Mouse (Mus musculus) stomach, embryonic 15.5 days (tissue): Measurements from ENCODE around the gene Irf2bp2. TPM values are rescaled to one million over a fixed set of nuclear protein-coding genes. Genes with fewer than 3 reads are reported as not detected.

Experiments used
- ATAC-seq: fragments of 200-750 bp; cut with Nextera tagmentation; 2 replicates; pipeline ENCODE4 v1.8.0; 2017; ENCODE audit warnings: low read depth, moderate number of reproducible peaks, moderate TSS enrichment; ENCODE audit not compliant: insufficient read depth, low FRiP score
- H3K27ac ChIP-seq: fragments of 300-500 bp; sonication (generic); 2 replicates; pipeline ENCODE4 v1.5.1; 2015; ENCODE audit warnings: mild to moderate bottlenecking, inconsistent platforms
- H3K27me3 ChIP-seq: fragments of 300-500 bp; sonication (generic); replicated peaks from 2 replicates; pipeline ENCODE4 v1.6.1; 2015; ENCODE audit warnings: inconsistent platforms
- H3K36me3 ChIP-seq: fragments of 300-500 bp; sonication (generic); 2 replicates; pipeline ENCODE4 v1.6.1; 2015; ENCODE audit warnings: inconsistent platforms
- H3K4me1 ChIP-seq: fragments of 300-500 bp; sonication (generic); 2 replicates; pipeline ENCODE4 v1.6.1; 2015; ENCODE audit warnings: inconsistent platforms
- H3K4me2 ChIP-seq: fragments of 300-500 bp; sonication (generic); 2 replicates; pipeline ENCODE4 v1.6.1; 2015; ENCODE audit warnings: mild to moderate bottlenecking, inconsistent platforms
- H3K4me3 ChIP-seq: fragments of 300-500 bp; sonication (generic); replicated peaks from 2 replicates; pipeline ENCODE4 v1.5.1; 2015; ENCODE audit warnings: inconsistent platforms
- H3K9ac ChIP-seq: fragments of 300-500 bp; sonication (generic); 2 replicates; pipeline ENCODE4 v1.6.1; 2015; ENCODE audit warnings: inconsistent platforms
- H3K9me3 ChIP-seq: fragments of 300-500 bp; sonication (generic); 2 replicates; pipeline ENCODE4 v1.6.1; 2016; ENCODE audit warnings: inconsistent platforms
- WGBS: fragments of 180-500 bp; shearing (Covaris S2); methylation state at CpG from one replicate; pipeline ENCODE4 v1.1.7; 2015; 5-methylcytosine and 5-hydroxymethylcytosine counted together
- polyA plus RNA-seq: library from polyadenylated mRNA; unstranded; fragments of >200 nt; fragmentation: Nextera tagmentation; extraction: Ambion mirVana; gene quantifications from 2 replicates; pipeline ENCODE4 v1.2.1, GENCODE M21; 2015

Irf2bp2 gene
- polyA plus RNA-seq, 1 experiment from 2014 or later = 13.4 TPM

DNA sequence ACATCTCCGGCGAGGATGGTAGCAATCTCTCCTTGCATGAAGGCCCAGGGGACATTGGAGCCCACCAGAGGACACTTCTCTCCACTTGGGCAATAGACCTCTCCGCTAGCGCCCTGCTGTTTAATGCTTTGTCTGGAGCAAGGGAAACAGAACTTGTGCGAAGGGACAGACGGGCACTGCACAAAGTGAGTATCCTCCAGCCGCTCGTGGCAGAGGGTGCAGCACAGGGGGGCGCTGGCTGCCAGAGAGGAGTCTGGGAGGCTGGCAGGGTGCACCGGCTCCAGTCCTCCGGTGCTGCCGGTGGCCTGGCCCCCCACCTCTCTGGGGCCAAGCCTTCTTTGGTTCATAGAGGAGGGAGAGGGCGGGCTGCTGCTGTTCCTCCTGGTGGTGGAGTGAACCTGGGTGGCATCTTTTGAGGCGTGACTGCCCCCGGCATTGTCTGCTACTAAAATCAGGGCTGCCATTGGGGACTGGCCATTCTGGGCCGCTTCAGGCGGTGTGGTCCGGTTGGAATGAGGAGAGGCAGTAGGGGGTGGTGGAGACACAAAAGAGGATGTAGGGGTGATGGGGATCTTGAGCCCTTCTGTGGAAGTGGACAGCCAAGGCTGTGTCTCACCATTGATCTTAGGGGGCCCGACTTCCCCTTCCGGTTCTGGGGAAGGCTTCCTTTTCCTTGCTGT lies 2.5 kb downstream of the Irf2bp2 start:
- Histone ChIP-seq H3K4me2 (peak overlapping the region; percentile 90), H3K27me3 (no peaks in the 10 kb centered on the region), H3K9ac (peak overlapping the region; percentile 91), H3K36me3 (no peaks in the 10 kb centered on the region), H3K4me3 (peak overlapping the region; percentile 73), H3K4me1 (peaks cover 24% of the 10 kb centered on the region), H3K9me3 (no peaks in the 10 kb centered on the region), H3K27ac (peak overlapping the region; percentile 97)
- ATAC-seq = no peak
- WGBS = under 1% methylated on average over 20 of the region's 20 CpGs

DNA sequence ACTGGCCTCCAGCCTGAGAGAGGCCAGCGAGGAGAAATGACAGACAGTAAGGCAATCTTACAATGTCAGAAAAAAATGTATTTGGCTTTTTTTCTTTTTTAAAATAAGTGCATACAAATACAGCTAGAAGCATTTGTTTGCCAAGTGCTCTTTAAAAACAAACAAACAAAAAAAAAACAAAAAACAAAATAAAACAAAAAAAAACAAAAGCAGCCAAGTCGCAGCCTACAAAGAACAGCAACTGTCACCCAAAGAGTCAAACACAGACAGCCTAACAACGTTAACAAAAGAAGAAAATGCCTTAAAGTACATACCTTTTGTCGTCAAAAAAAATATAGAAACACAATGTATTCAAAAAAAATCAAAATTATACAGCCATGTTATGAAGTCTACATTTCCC lies 3.2 kb downstream of the Irf2bp2 start:
- no peak for ATAC-seq
- no peaks in the 10 kb centered on the region for H3K27me3 ChIP-seq
- H3K9me3 ChIP-seq = no peaks in the 10 kb centered on the region
- peak overlapping the region; percentile 73 for H3K4me3 ChIP-seq
- H3K4me1 ChIP-seq = peaks cover 21% of the 10 kb centered on the region
- peak overlapping the region; percentile 90 for H3K4me2 ChIP-seq
- H3K9ac ChIP-seq = peak overlapping the region; percentile 23
- H3K27ac ChIP-seq = peak overlapping the region; percentile 82
- no peaks in the 10 kb centered on the region for H3K36me3 ChIP-seq
- WGBS = 13% methylated on average over 4 of the region's 4 CpGs

DNA sequence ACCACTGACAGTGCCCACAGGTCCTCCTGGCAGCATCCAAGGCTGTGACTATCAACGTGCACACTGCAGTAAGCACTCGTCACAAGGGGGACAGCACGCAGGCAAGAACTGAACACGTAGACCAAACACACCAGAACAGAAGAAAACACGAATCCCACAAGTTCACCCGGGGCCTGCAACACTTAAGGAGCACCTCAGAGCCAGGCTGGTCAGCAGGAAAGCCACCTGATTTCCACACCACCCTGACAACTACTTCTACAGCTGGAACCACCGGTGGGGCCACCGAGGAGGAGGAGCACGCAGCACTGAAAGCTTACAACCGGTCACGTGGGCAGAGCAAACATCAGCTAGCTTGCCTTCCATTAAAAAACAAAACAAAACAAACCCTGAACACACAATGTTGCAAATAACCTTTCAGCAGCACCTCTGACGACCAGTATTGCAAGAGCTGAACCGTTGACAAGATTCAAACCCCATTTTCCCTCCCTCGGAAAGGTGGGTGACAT lies 3.7 kb downstream of the Irf2bp2 start:
- H3K9ac ChIP-seq = peak overlapping the region; percentile 23
- no peak for ATAC-seq
- under 1% methylated on average over 14 of the region's 14 CpGs for WGBS

DNA sequence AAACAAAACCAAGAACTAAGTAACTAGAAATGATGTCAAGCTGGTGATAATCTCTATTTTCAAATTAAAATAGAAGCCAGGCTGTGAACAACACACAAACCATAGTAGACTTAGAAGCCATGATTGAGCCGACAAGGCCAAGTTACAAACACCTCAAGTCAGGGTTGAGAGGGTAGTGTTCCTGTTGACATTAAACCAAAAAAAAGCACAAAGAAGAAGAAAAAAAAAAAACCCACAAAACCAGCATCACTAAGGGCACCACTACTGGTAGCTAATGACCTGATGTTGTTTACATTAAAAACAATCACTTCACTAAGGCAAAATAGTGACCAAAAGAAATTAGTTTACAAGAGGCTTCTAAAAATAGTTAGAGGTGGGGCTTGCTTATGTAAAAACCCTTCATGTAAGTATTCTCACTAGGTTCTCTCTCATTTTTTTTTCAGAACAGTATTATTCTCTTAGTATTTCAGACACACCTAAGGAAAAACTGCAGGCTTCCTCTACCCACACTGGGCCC lies 4.2 kb downstream of the Irf2bp2 start:
- Histone ChIP-seq H3K36me3 (no peaks in the 10 kb centered on the region), H3K9me3 (no peaks in the 10 kb centered on the region), H3K9ac (peak overlapping the region; percentile 23), H3K4me3 (peak overlapping the region; percentile 73), H3K27ac (peak overlapping the region; percentile 82), H3K4me2 (peak overlapping the region; percentile 90), H3K27me3 (no peaks in the 10 kb centered on the region), H3K4me1 (peaks cover 15% of the 10 kb centered on the region)
- WGBS = 6% methylated on average over 1 of the region's 1 CpGs
- no peak for ATAC-seq

More for the DNA sequence above, 3.7 kb downstream of the Irf2bp2 start:
- Histone ChIP-seq H3K4me3 (peak overlapping the region; percentile 73), H3K27ac (peak overlapping the region; percentile 82), H3K4me1 (peaks cover 16% of the 10 kb centered on the region), H3K36me3 (no peaks in the 10 kb centered on the region), H3K27me3 (no peaks in the 10 kb centered on the region), H3K9me3 (no peaks in the 10 kb centered on the region), H3K4me2 (peak overlapping the region; percentile 90)

DNA sequence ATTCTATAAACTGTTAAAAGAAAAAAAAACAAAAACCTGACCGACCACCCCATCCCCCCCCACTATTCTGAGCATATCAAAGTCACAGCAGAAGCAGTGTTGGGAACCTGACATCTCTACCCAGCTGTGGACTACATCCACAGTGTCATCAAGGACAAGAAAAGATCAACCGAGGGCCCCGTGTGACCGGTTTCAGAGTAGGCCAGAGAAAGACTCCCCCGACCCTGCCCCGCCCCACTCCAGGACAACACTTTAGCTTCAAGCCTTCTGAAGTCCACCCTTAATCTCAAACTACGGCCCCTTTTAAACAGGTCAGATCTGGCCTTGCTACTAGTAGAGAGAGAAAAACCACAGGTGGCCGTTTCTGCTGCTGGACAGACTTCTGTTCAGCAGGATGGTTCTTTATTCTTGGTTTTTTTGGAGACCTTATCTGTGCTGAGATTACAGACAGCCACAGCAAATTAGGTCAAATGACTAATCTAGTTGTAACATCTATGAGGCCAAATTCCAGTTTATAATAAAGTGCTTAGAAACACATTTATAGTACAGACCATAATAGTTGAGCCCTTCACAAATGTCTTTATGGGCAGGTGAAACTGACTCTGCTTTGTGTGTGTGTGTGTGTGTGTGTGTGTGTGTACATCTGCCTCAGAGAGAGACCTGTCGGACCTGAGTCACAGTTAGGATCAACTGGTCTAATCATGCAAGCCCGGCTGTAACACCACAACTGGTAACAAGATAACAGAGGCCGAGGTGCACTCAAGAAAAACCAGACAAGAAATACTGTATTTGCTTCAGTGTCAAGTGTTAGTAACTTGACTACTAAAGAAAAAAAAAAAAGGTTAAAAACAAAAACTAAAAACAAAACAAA lies 4.9 kb downstream of the Irf2bp2 start:
- H3K9me3 ChIP-seq = no peaks in the 10 kb centered on the region
- peak overlapping the region; percentile 90 for H3K4me2 ChIP-seq
- peak overlapping the region; percentile 82 for H3K27ac ChIP-seq
- H3K4me1 ChIP-seq = peaks cover 22% of the 10 kb centered on the region
- no peak for ATAC-seq
- no peaks in the 10 kb centered on the region for H3K27me3 ChIP-seq
- peak overlapping the region; percentile 43; the same call in 1 of the 2 replicates for H3K9ac ChIP-seq
- H3K4me3 ChIP-seq = peak overlapping the region; percentile 73
- WGBS = 9% methylated on average over 11 of the region's 11 CpGs
- no peaks in the 10 kb centered on the region for H3K36me3 ChIP-seq

DNA sequence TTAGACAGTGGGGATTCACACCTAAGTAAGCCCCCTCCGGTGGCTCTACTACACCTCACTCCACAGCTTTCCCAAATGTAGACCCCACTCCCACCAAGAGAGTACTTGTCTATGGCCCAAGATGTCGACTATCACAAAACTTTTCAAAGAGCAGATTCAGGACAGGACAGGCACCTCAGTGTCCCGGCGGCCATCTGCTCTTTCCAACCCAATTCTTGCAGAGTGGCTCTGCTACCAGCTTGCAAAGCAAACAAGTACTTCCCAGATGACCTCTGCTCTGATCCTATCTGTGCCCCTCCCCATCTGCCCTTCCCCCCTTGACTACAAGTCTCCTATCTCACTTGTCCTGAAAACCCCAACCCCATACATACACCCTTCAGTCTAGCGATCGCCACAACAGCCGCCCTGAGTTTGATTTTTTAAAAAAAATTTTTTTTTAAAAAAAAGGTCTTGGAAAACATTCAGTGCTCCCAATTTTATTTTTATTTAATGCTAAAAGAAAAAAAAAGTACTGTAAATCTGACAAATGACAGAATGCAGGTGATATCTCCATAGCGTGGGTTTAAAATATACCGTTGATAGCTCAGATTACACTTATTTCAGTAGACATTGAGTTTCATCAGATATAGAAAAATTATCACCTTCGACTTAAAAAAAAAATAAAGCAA lies 5.8 kb downstream of the Irf2bp2 start:
- 23% methylated on average over 10 of the region's 10 CpGs for WGBS

DNA sequence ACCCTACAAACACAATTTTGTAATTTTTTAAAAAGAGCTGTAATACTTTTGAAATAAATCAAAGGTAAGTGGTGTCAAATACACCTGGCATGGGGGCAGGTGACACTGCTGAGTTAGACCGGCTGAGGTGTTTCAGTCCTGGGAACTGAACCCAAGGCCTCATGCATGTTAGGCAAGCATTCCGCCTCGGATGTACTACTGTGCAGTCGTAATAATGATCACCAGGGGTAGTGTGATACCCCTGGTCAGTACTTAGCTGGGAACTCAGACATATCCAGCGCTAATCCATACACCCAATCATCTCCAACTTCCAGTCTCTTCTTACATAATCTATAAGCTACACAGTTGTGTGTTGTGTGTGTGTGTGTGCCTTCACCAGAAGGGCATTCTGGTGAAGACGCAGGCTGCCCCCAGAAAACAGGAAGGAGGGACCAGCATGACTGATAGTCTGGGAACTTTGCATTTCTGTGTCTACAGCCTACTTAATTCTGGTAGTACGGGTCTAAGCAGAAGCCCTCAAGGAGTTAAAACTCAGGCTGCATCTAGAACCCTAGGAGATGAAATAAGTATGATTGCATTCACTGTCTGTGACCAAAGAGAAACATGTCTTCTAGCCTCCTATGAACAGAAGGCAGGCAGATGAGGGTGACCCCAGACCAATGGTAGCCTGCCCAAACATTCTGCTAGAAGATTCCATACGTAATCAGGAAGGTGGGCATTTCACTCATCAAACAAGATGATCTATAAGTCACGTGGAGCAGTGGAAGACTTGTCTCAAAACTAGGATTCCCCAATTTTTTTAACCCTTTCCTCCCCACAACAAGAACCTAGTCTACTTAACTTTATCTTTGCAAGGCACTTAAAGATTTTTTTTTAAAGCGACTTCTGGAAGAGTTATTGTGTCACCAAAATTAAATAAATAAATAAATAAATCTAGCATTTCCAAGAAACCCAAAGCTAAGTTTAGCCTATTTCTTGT lies 6.9 kb downstream of the Irf2bp2 start:
- Histone ChIP-seq H3K27ac (peak overlapping the region; percentile 71), H3K36me3 (no peaks in the 10 kb centered on the region), H3K27me3 (no peaks in the 10 kb centered on the region), H3K9ac (no peak overlapping the region), H3K4me3 (peak overlapping the region; percentile 16), H3K4me2 (peak overlapping the region; percentile 90), H3K4me1 (peaks cover 22% of the 10 kb centered on the region), H3K9me3 (no peaks in the 10 kb centered on the region)
- no peak for ATAC-seq
- 61% methylated on average over 10 of the region's 10 CpGs for WGBS

More for the DNA sequence above, 5.8 kb downstream of the Irf2bp2 start:
- Histone ChIP-seq H3K4me1 (peaks cover 22% of the 10 kb centered on the region), H3K9me3 (no peaks in the 10 kb centered on the region), H3K36me3 (no peaks in the 10 kb centered on the region), H3K9ac (peak overlapping the region; percentile 23; the same call in 1 of the 2 replicates), H3K27me3 (no peaks in the 10 kb centered on the region), H3K27ac (peak overlapping the region; percentile 49; the same call in 1 of the 2 replicates), H3K4me3 (peak overlapping the region; percentile 73), H3K4me2 (peak overlapping the region; percentile 90)
- no peak for ATAC-seq

DNA sequence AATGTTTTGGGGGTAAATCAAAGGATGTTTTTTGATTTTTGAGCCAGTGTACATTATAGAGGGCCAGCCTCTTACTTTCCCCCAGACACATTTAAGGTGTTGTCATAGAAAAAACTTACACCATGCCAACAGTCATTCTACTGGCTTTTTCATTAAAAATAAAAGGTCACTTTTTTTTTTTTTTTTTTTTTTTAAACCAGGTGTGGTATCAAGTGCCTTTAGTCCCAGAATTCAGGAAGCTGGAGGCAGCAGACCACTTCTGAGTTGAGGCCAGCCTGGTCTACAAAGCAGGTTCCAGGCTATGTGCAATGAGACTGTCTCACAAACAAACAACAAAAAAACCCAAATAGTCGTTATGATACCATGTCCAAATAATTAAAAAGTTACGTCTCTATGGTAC lies 7.7 kb downstream of the Irf2bp2 start:
- H3K27ac ChIP-seq = peak overlapping the region; percentile 97
- ATAC-seq = no peak
- no peak overlapping the region for H3K4me3 ChIP-seq
- H3K9me3 ChIP-seq = no peaks in the 10 kb centered on the region
- no peaks in the 10 kb centered on the region for H3K36me3 ChIP-seq
- 70% methylated on average over 2 of the region's 2 CpGs for WGBS
- H3K4me2 ChIP-seq = no peak overlapping the region; the same call in 1 of the 2 replicates
- no peak overlapping the region for H3K9ac ChIP-seq
- H3K27me3 ChIP-seq = no peaks in the 10 kb centered on the region
- H3K4me1 ChIP-seq = peaks cover 22% of the 10 kb centered on the region

DNA sequence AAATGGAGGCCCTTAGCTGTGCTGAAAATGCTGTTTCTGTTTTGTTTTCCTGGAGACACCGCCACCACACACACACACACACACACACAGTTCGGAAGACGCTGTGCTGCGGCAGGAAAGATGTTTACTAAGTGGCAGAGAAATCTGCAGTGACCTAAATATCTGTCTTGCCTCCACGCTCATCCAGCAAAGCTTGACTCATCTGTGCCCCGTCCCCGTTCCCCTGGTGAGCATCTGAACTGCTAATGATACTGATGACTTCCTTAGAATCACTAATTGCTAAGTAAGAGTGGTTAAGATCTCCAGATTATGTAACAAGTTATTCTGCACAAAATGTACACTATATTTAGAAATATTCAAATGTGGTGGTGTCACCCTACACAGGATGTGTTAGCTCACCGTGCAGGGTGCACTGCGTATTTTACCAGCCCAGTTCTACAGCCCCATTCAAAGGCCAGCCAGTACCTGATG lies 8.2 kb downstream of the Irf2bp2 start:
- no peaks in the 10 kb centered on the region for H3K27me3 ChIP-seq
- no peak overlapping the region for H3K4me3 ChIP-seq
- peaks cover 22% of the 10 kb centered on the region for H3K4me1 ChIP-seq
- H3K36me3 ChIP-seq = no peaks in the 10 kb centered on the region
- no peak overlapping the region; the same call in 1 of the 2 replicates for H3K4me2 ChIP-seq
- H3K9ac ChIP-seq = no peak overlapping the region
- ATAC-seq = no peak
- no peaks in the 10 kb centered on the region for H3K9me3 ChIP-seq
- H3K27ac ChIP-seq = peak overlapping the region; percentile 97
- 42% methylated on average over 9 of the region's 9 CpGs for WGBS

DNA sequence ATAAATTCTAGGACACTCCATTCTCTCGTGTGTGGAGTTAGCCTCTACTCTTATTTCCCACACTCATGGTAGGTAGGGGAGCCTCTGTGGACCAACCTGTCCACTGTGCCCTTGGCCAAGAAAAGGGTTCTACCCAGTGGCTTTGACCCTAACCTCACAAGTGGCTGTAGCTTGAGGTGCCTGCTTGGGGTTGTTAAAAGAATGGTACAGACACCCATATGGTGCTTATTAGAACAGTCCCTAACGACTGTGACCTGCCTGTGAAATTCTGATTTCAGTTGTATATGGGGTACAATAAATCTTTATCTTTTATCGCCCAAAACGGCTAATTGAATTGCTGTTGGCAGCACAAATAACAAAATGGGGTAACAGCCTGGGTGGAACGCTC lies 8.9 kb downstream of the Irf2bp2 start:
- no peak overlapping the region for H3K9ac ChIP-seq
- H3K4me2 ChIP-seq = peak overlapping the region; percentile 96
- no peak; the same call in 1 of the 2 replicates for ATAC-seq
- H3K4me1 ChIP-seq = peaks cover 22% of the 10 kb centered on the region
- H3K27ac ChIP-seq = peak overlapping the region; percentile 97
- 30% methylated on average over 5 of the region's 5 CpGs for WGBS
- no peaks in the 10 kb centered on the region for H3K27me3 ChIP-seq
- no peaks in the 10 kb centered on the region for H3K9me3 ChIP-seq
- H3K36me3 ChIP-seq = no peaks in the 10 kb centered on the region
- H3K4me3 ChIP-seq = peak overlapping the region; percentile 44
